ENCODE assay signal across 7 mouse cellular contexts in genomic region chr4:110351178-110352000, GRCm38 (mm10). TPM values are rescaled to one million over a fixed set of nuclear protein-coding genes. Genes with fewer than 3 reads are reported as not detected.
DNase-seq lines count a peak whose midpoint lies in the region; ATAC-seq and TF ChIP-seq lines count a peak whose summit lies in the region.

Gene Elavl4 (minus strand): TSS chr4:110351909.

- WGBS in embryonic facial prominence, embryonic 10.5 days = under 1% methylated on average over 75 of the region's 75 CpGs
- WGBS in heart, embryonic 10.5 days = under 1% methylated on average over 75 of the region's 75 CpGs
- WGBS in kidney, embryonic 14.5 days = under 1% methylated on average over 69 of the region's 75 CpGs
- WGBS in limb, embryonic 13.5 days = under 1% methylated on average over 73 of the region's 75 CpGs
- WGBS in stomach, embryonic 16.5 days = under 1% methylated on average over 68 of the region's 75 CpGs

- peaks cover 13% of the 10 kb centered on the region for H3K4me1 ChIP-seq in embryonic facial prominence, embryonic 10.5 days
- no peaks in the 10 kb centered on the region for H3K4me1 ChIP-seq in heart, embryonic 10.5 days
- no peaks in the 10 kb centered on the region for H3K4me1 ChIP-seq in kidney, embryonic 14.5 days (ENCODE audit: control insufficient read depth, insufficient read depth, low read length)
- peaks cover 5% of the 10 kb centered on the region; the same call in 1 of the 2 replicates for H3K4me1 ChIP-seq in limb, embryonic 13.5 days
- H3K4me1 ChIP-seq in stomach, embryonic 16.5 days (ENCODE audit: control insufficient read depth, insufficient read depth, low read length) = no peaks in the 10 kb centered on the region

- peak within 1 kb of the TSS; percentile 77 for H3K4me2 ChIP-seq in kidney, embryonic 14.5 days (replicated peaks; ENCODE audit: low read depth, low read length)
- H3K4me2 ChIP-seq in limb, embryonic 13.5 days (replicated peaks) = peak within 1 kb of the TSS; percentile 84
- peak within 1 kb of the TSS; percentile 97 for H3K4me2 ChIP-seq in stomach, embryonic 16.5 days (ENCODE audit: low read depth, low read length)

- H3K9ac ChIP-seq in kidney, embryonic 14.5 days (ENCODE audit: low read depth, low read length) = peak within 1 kb of the TSS; percentile 75
- peak within 1 kb of the TSS; percentile 76 for H3K9ac ChIP-seq in limb, embryonic 13.5 days
- H3K9ac ChIP-seq in stomach, embryonic 16.5 days (ENCODE audit: low read length) = peak within 1 kb of the TSS; percentile 76

- TF ChIP-seq CTCF in brain, embryonic 14.5 days (IDR thresholded peaks at IDR 0.05; ENCODE audit: borderline replicate concordance, extremely low read depth, insufficient read depth, insufficient read length) = peak; percentile 87

- TF ChIP-seq POLR2A in brain, embryonic 14.5 days (IDR thresholded peaks at IDR 0.05; ENCODE audit: borderline replicate concordance, extremely low read depth, insufficient read depth, insufficient read length, poor library complexity, severe bottlenecking) = peak; percentile 70; the same call in 1 of the 2 replicates

- peak; percentile 92 for DNase-seq in brain, embryonic 14.5 days (ENCODE audit: low read depth)
- DNase-seq in embryonic facial prominence, embryonic 10.5 days (ENCODE audit: low spot score) = peak; percentile 96
- peak; percentile 94 for DNase-seq in heart, embryonic 10.5 days (ENCODE audit: low spot score)
- DNase-seq in neural tube, embryonic 10.5 days (ENCODE audit: extremely low spot score, low spot score) = peak; percentile 97

- H3K27ac ChIP-seq in embryonic facial prominence, embryonic 10.5 days (replicated peaks) = peak within 1 kb of the TSS; percentile 97
- H3K27ac ChIP-seq in heart, embryonic 10.5 days = peak within 1 kb of the TSS; percentile 94
- H3K27ac ChIP-seq in kidney, embryonic 14.5 days (ENCODE audit: low read depth, low read length) = peak within 1 kb of the TSS; percentile 71; the same call in 1 of the 2 replicates
- peak within 1 kb of the TSS; percentile 15; the same call in 1 of the 2 replicates for H3K27ac ChIP-seq in limb, embryonic 13.5 days
- H3K27ac ChIP-seq in stomach, embryonic 16.5 days (ENCODE audit: low read length) = no peak within 1 kb of the TSS

- H3K36me3 ChIP-seq in embryonic facial prominence, embryonic 10.5 days (replicated peaks) = no peaks in the 10 kb centered on the region
- H3K36me3 ChIP-seq in heart, embryonic 10.5 days = no peaks in the 10 kb centered on the region
- H3K36me3 ChIP-seq in kidney, embryonic 14.5 days (ENCODE audit: control insufficient read depth, insufficient read depth, low read length) = no peaks in the 10 kb centered on the region
- no peaks in the 10 kb centered on the region for H3K36me3 ChIP-seq in limb, embryonic 13.5 days
- H3K36me3 ChIP-seq in stomach, embryonic 16.5 days (ENCODE audit: control insufficient read depth, insufficient read depth, low read length) = no peaks in the 10 kb centered on the region

- peak; percentile 98 for ATAC-seq in kidney, embryonic 14.5 days (ENCODE audit: low FRiP score, low TSS enrichment)
- peak; percentile 96 for ATAC-seq in limb, embryonic 13.5 days (ENCODE audit: low FRiP score, low read depth)
- peak; percentile 92 for ATAC-seq in stomach, embryonic 16.5 days (ENCODE audit: insufficient read depth, low FRiP score)

- peak within 1 kb of the TSS; percentile 82 for H3K4me3 ChIP-seq in embryonic facial prominence, embryonic 10.5 days
- peak within 1 kb of the TSS; percentile 72 for H3K4me3 ChIP-seq in heart, embryonic 10.5 days
- peak within 1 kb of the TSS; percentile 67 for H3K4me3 ChIP-seq in kidney, embryonic 14.5 days (ENCODE audit: low read length)
- peak within 1 kb of the TSS; percentile 67 for H3K4me3 ChIP-seq in limb, embryonic 13.5 days
- H3K4me3 ChIP-seq in stomach, embryonic 16.5 days (replicated peaks; ENCODE audit: low read length) = peak within 1 kb of the TSS; percentile 70

- H3K9me3 ChIP-seq in embryonic facial prominence, embryonic 10.5 days = no peaks in the 10 kb centered on the region
- no peaks in the 10 kb centered on the region for H3K9me3 ChIP-seq in heart, embryonic 10.5 days
- no peaks in the 10 kb centered on the region for H3K9me3 ChIP-seq in kidney, embryonic 14.5 days (ENCODE audit: control insufficient read depth, low read length)
- no peaks in the 10 kb centered on the region for H3K9me3 ChIP-seq in limb, embryonic 13.5 days
- no peaks in the 10 kb centered on the region for H3K9me3 ChIP-seq in stomach, embryonic 16.5 days (replicated peaks; ENCODE audit: control insufficient read depth, low read length)

- no peaks in the 10 kb centered on the region for H3K27me3 ChIP-seq in embryonic facial prominence, embryonic 10.5 days (replicated peaks; ENCODE audit: low read depth, poor library complexity, severe bottlenecking)
- no peaks in the 10 kb centered on the region for H3K27me3 ChIP-seq in heart, embryonic 10.5 days (ENCODE audit: insufficient read depth, poor library complexity, severe bottlenecking)
- H3K27me3 ChIP-seq in kidney, embryonic 14.5 days (ENCODE audit: control insufficient read depth, insufficient read depth, low read length) = no peaks in the 10 kb centered on the region
- no peaks in the 10 kb centered on the region for H3K27me3 ChIP-seq in limb, embryonic 13.5 days
- no peaks in the 10 kb centered on the region for H3K27me3 ChIP-seq in stomach, embryonic 16.5 days (ENCODE audit: control insufficient read depth, insufficient read depth, low read length)

RNA-seq across cellular contexts. Expression of gene Elavl4, which starts in this region (rescaled TPM):
- 103 and 120 TPM in 2 replicates for polyA plus RNA-seq in brain, embryonic 14.5 days (2012; rRNA removed)
- polyA plus RNA-seq in embryonic facial prominence, embryonic 10.5 days (2016; fragmentation: Nextera tagmentation; extraction: Ambion mirVana) = 81.6 and 90.4 TPM in 2 replicates
- 4.6 and 5.2 TPM in 2 replicates for polyA plus RNA-seq in heart, embryonic 10.5 days (2016; fragmentation: Nextera tagmentation; extraction: Ambion mirVana)
- 14.7 and 17.4 TPM in 2 replicates for polyA plus RNA-seq in kidney, embryonic 14.5 days (2014; fragmentation: Nextera tagmentation; extraction: Ambion mirVana)
- 3.0 and 3.4 TPM in 2 replicates for polyA plus RNA-seq in limb, embryonic 13.5 days (2015; fragmentation: Nextera tagmentation; extraction: Ambion mirVana)
- polyA plus RNA-seq in stomach, embryonic 16.5 days (2015; fragmentation: Nextera tagmentation; extraction: Ambion mirVana) = 35.3 and 35.4 TPM in 2 replicates
